Comparison of ENCODE assay signal across 11 mouse cellular contexts in the genomic region with DNA sequence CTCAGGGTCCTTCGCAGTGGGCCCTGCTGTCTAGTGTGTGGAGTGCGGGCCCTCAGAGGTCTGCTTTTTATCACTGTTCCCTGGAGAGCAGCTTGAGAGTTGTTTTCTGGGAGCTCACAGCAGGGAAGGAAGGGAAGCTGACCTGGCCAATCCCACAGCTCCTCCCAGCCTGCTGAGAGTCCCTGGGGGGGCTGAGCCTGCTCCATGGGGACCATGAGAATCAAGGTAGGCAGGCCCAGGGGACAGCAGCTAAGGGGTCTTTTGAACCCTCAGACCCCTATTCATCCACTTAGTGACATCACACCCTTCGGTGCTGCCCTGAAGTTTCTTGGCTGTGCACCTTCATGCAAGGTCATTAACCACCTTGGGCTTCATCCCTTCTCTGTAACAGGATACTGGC. TPM values are rescaled to one million over a fixed set of nuclear protein-coding genes. Genes with fewer than 3 reads are reported as not detected.
A peak's percentile ranks its signal among the peaks of the same experiment; 100 is the strongest.
DNase-seq lines count a peak whose midpoint lies in the region; ATAC-seq lines count a peak whose summit lies in the region.
"Had no signal": no experiment of that assay in that cellular context is flagged by ENCODE, and none has a peak within 500 bp of the region (broad histone marks: within the 10 kb centered on the region; RNA-seq: fewer than 3 reads in every experiment).

A gene (minus strand): TSS at position 101 of the 400 bp plus-strand sequence.

- peak within 1 kb of the TSS; percentile 15; the same call in 1 of the 2 replicates for H3K4me3 ChIP-seq in heart, embryonic 11.5 days (ENCODE audit: low read depth, low read length)
- H3K4me3 ChIP-seq in embryonic facial prominence, embryonic 11.5 days (ENCODE audit: low read depth, low read length) = no peak within 1 kb of the TSS
- H3K4me3 ChIP-seq in hindbrain, embryonic 10.5 days = peak within 1 kb of the TSS; percentile 22
- H3K4me3 ChIP-seq in midbrain, embryonic 11.5 days (ENCODE audit: low read depth, low read length) = no peak within 1 kb of the TSS

- peak within 1 kb of the TSS; percentile 52 for H3K4me2 ChIP-seq in heart, embryonic 11.5 days
- peak within 1 kb of the TSS; percentile 10; the same call in 1 of the 2 replicates for H3K4me2 ChIP-seq in embryonic facial prominence, embryonic 11.5 days (ENCODE audit: low read depth, low read length)
- peak within 1 kb of the TSS; percentile 37 for H3K4me2 ChIP-seq in midbrain, embryonic 11.5 days

- 13% methylated on average over 3 of the region's 3 CpGs for WGBS in heart, embryonic 11.5 days (ENCODE audit: insufficient replicate concordance)
- WGBS in embryonic facial prominence, embryonic 11.5 days = 28% methylated on average over 3 of the region's 3 CpGs
- 30% methylated on average over 3 of the region's 3 CpGs for WGBS in hindbrain, embryonic 10.5 days
- WGBS in midbrain, embryonic 11.5 days = 25% methylated on average over 3 of the region's 3 CpGs

- H3K36me3 ChIP-seq in heart, embryonic 11.5 days (ENCODE audit: control insufficient read depth, insufficient read depth, low read length) = no peaks in the 10 kb centered on the region
- no peaks in the 10 kb centered on the region for H3K36me3 ChIP-seq in embryonic facial prominence, embryonic 11.5 days (replicated peaks; ENCODE audit: control insufficient read depth, insufficient read depth, low read depth, low read length)
- no peaks in the 10 kb centered on the region for H3K36me3 ChIP-seq in hindbrain, embryonic 10.5 days
- H3K36me3 ChIP-seq in midbrain, embryonic 11.5 days (ENCODE audit: control insufficient read depth, insufficient read depth, low read length) = no peaks in the 10 kb centered on the region

- no peak for ATAC-seq in heart, embryonic 11.5 days (replicated peaks; ENCODE audit: insufficient number of reproducible peaks, low FRiP score, low TSS enrichment)
- ATAC-seq in embryonic facial prominence, embryonic 11.5 days (replicated peaks; ENCODE audit: insufficient number of reproducible peaks, low FRiP score, low TSS enrichment, low read depth) = no peak
- ATAC-seq in midbrain, embryonic 11.5 days (ENCODE audit: low FRiP score) = no peak
- no peak for ATAC-seq in megakaryocyte progenitor cell, adult 5-6 weeks (replicated peaks; ENCODE audit: poor library complexity)

- no peaks in the 10 kb centered on the region for H3K27me3 ChIP-seq in heart, embryonic 11.5 days (ENCODE audit: control insufficient read depth, insufficient read depth, low read length)
- H3K27me3 ChIP-seq in embryonic facial prominence, embryonic 11.5 days (ENCODE audit: control insufficient read depth, insufficient read depth, low read length) = no peaks in the 10 kb centered on the region
- H3K27me3 ChIP-seq in hindbrain, embryonic 10.5 days (ENCODE audit: insufficient read depth, poor library complexity, severe bottlenecking) = peaks cover 36% of the 10 kb centered on the region
- no peaks in the 10 kb centered on the region for H3K27me3 ChIP-seq in midbrain, embryonic 11.5 days (ENCODE audit: control insufficient read depth, insufficient read depth, low read length)

- 0 out of 2 replicates have a peak within 1 kb of the TSS, but pooled peaks have one; percentile 5 for H3K27ac ChIP-seq in heart, embryonic 11.5 days (ENCODE audit: low read depth, low read length)
- no peak within 1 kb of the TSS for H3K27ac ChIP-seq in embryonic facial prominence, embryonic 11.5 days (replicated peaks; ENCODE audit: low read depth, low read length)
- H3K27ac ChIP-seq in hindbrain, embryonic 10.5 days = no peak within 1 kb of the TSS
- H3K27ac ChIP-seq in midbrain, embryonic 11.5 days (ENCODE audit: low read depth, low read length) = no peak within 1 kb of the TSS

- DNase-seq in heart, adult 11 months = no peak
- no peak for DNase-seq in embryonic facial prominence, embryonic 11.5 days (ENCODE audit: low spot score)
- no peak for DNase-seq in hindbrain, embryonic 10.5 days (ENCODE audit: low spot score)
- DNase-seq in midbrain, embryonic 11.5 days (ENCODE audit: low spot score, missing footprints) = no peak
- DNase-seq in layer of hippocampus, adult 9-11 months = no peak
- DNase-seq in layer of hippocampus, postnatal 25 days (ENCODE audit: extremely low spot score in 1 of 2, low spot score in 1 of 2) = no peak
- DNase-seq: cerebellum, adult 8-10 months; kidney, adult 18-20 months had no signal

- no peaks in the 10 kb centered on the region for H3K9me3 ChIP-seq in heart, embryonic 11.5 days (replicated peaks; ENCODE audit: control insufficient read depth, low read length)
- no peaks in the 10 kb centered on the region for H3K9me3 ChIP-seq in embryonic facial prominence, embryonic 11.5 days (replicated peaks; ENCODE audit: control insufficient read depth, low read length)
- no peaks in the 10 kb centered on the region for H3K9me3 ChIP-seq in hindbrain, embryonic 10.5 days
- no peaks in the 10 kb centered on the region for H3K9me3 ChIP-seq in midbrain, embryonic 11.5 days (ENCODE audit: control insufficient read depth, low read length)
- H3K9me3 ChIP-seq: G1E had no signal

- H3K9ac ChIP-seq in heart, embryonic 11.5 days (ENCODE audit: low read depth, low read length) = 0 out of 2 replicates have a peak within 1 kb of the TSS, but pooled peaks have one; percentile 34
- no peak within 1 kb of the TSS for H3K9ac ChIP-seq in embryonic facial prominence, embryonic 11.5 days (replicated peaks; ENCODE audit: low read length)
- no peak within 1 kb of the TSS for H3K9ac ChIP-seq in midbrain, embryonic 11.5 days (ENCODE audit: low read length)

- H3K4me1 ChIP-seq in heart, embryonic 11.5 days (ENCODE audit: control insufficient read depth, insufficient read depth, low read length) = peaks cover 16% of the 10 kb centered on the region
- no peaks in the 10 kb centered on the region for H3K4me1 ChIP-seq in embryonic facial prominence, embryonic 11.5 days (ENCODE audit: control insufficient read depth, insufficient read depth, low read length)
- H3K4me1 ChIP-seq in hindbrain, embryonic 10.5 days (replicated peaks) = peaks cover 12% of the 10 kb centered on the region
- no peaks in the 10 kb centered on the region for H3K4me1 ChIP-seq in midbrain, embryonic 11.5 days (ENCODE audit: control insufficient read depth, insufficient read depth, low read length)

RNA-seq across cellular contexts. Expression of the gene that starts here (rescaled TPM):
- 5.0 and 6.0 TPM in 2 replicates for polyA plus RNA-seq in heart, embryonic 11.5 days (2014; fragmentation: Nextera tagmentation; extraction: Ambion mirVana)
- polyA plus RNA-seq in embryonic facial prominence, embryonic 11.5 days (2014; fragmentation: Nextera tagmentation; extraction: Ambion mirVana) = 3.6 and 3.8 TPM in 2 replicates
- polyA plus RNA-seq in hindbrain, embryonic 10.5 days (2016; fragmentation: Nextera tagmentation; extraction: Ambion mirVana) = 3.8 and 5.5 TPM in 2 replicates
- polyA plus RNA-seq in midbrain, embryonic 11.5 days (2014; fragmentation: Nextera tagmentation; extraction: Ambion mirVana) = 3.9 and 4.6 TPM in 2 replicates
- total RNA-seq in megakaryocyte progenitor cell, adult 5-6 weeks (2015) = 2.2 and 2.4 TPM in 2 replicates
- total RNA-seq in megakaryocyte progenitor cell, adult 5-6 weeks (2017) = 1.7 and 4.0 TPM in 2 replicates
- total RNA-seq in layer of hippocampus, postnatal 25 days (2021) = 10 to 100 TPM in 1 of 2 experiments, 1 to 10 TPM in 1; 9.3 to 10.6 TPM

Comparison
In these comparisons a context has a peak if more than half of its experiments do, and no peak if none do; other contexts are left out.
1. H3K4me3 ChIP-seq: peak in heart, embryonic 11.5 days (single experiment) and hindbrain, embryonic 10.5 days (single experiment); none in embryonic facial prominence, embryonic 11.5 days (single experiment) and midbrain, embryonic 11.5 days (single experiment).
2. Peak in every context shown above with its lines, with median percentiles within 50 percentile points of each other: H3K4me2 ChIP-seq.